Mouse (Mus musculus) T-helper 1 cell (primary cell): Measurements from ENCODE around the gene Hist2h3c1.
"Not testable (repeated sequence)": the region's sequence is repeated elsewhere in the genome, so short reads cannot be mapped to it uniquely, and the experiment has no call there.

Experiments used
- in situ Hi-C: fragments of 300-600 bp; cut with MboI, MseI; formaldehyde crosslinking; loops from one replicate; pipeline ENCODE4 v1.15.1; 2025; ENCODE audit warnings: high pct_unique_total_duplicates

Gene Hist2h3c1

DNA sequence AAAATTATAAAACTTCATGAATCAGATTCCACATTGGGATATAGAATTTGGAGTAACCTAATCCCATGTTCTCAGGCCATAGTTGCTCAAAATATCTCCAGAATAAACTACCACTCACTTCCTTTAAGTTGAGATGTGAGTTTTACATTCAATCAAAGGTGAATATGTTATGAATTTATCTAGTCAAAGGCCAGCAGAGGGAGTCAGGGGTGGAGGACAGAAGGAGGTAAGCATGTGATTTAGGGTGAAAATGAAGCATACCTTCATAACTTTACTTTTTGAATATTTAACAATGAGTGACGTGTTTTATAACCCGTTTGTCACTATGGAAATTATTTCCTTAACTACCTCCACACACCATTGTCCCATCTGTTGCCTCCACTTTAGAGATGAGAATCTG is 11.6 kb upstream of the Hist2h3c1 start:
- in situ Hi-C loops = loop anchor here (5.0 kb wide), 1 partner anchor 58 kb away; no protein-coding TSS in a partner anchor

GRCm38 (mm10) chr3:96235836-96236235 is 10.6 kb upstream of the Hist2h3c1 start:
- in situ Hi-C loops = no loop called here

DNA sequence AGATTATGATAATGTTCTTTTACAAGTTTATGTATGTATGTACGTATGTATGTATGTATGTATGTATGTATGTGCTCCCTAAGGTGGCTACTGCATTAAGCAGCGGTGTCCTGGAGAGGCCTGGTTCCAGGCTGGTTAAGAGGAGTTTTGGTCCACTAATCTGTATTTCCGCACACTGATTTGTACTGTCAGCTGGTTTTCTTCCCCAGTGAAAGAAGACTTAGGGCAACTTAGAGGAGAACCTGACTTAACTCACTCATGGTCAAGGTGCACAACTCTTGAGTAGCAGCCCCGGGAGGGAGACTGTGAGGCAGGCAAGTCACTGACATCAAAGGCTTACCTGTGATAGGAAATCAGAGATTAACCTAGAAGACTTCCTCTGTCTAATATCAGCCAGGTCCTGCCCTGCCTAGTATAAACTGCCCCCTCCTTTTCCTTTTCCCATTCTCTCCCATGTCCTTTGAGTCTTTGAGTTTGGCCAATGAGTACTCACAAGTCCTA is 9.6 kb upstream of the Hist2h3c1 start:
- in situ Hi-C loops = no loop called here

DNA sequence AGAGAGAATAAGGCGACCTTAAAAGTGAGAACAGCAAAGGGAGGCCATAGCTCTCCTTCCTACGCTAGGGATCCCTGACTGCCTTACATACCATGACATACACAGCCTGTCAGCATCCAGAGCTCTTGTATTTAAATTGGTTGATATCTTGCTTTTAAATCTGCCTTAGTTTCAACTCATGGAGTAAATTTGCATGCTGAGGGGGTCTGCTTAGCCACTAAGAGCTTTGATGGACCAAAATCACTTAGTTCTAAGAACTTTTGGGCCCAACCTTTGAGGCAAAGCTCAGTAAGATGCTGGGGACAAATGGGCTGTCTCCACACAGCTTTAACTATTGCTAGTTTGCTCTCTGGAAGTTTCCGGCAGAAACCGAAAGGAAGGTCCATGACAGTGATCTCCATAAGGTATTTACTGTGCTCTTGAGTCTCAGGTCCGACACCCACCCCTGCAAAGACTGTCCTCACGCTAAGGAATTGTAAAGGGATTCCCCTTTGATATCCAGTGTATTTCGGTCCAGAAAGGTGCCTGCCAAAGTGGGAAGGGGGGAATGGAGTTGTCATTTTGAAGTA is 9.1 kb upstream of the Hist2h3c1 start:
- in situ Hi-C loops = no loop called here

DNA sequence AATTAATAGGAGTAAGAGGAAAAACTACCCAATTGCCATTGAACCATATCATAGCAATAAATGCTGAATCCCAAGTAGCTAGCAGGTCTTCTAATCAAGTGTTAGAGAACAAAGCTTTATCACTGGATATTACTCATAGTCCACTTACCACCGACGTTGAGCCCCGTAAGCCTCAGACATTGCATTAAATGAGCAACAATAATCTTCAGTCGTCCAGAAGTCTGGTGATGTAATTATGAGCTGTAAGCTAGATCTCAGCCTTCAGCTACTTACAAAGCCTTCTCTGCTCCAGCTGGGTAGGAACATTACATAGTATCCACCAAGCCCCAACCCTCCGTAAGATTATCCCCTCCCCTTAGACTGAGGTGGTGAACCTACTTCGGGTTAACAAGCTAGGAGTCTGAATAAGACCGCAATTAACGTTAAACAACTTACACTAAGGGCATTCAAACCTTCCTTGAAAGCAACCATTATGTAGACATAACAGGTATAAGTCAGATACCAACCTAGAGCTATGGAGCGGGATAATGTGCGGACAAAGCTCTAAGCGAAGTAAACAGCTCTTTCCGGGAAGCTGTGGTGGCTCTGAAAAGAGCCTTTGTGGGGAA is 8.5 kb upstream of the Hist2h3c1 start:
- in situ Hi-C loops = no loop called here

DNA sequence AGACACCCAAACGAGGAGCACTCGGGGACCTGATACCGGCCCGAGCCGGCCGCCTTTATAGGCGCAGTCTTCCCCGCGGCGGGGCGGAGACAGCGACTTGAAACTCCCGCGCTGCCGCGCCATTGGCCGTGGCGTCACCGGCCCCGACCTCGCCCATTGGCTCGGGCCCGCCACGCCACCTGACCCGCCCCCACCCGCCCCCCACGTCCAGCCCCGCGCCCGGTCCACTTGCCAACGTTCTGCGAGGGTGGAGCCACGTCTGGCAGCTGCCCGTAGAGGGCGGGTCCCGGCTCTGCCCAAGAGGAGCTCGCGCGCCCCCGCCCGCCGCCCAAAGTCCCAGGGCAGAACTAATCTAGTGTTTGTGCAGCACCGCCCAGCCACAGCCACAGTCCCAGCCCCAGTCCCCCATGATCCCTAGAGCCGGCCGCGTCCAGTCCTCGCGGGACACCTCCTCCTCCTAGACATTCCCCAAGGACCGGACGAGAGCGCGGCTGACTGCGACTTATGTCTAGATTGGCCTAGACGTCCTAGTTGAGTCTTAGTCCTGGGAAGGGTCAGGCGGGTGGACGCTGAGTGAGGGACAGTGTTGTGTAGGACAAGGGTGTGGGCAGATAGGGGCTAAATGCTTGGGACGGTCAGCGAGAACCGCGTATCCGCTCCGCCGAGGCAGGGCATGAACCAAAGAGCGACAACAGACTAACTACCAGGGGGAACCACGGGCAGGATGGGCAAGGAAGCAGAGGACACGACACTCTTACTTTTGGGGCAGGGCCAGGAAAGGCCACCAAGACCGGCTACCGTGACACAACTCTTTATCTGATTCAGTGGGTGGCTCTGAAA is 7.3 kb upstream of the Hist2h3c1 start, which contains the start of gene Hist2h3c2:
TSS of gene Hist2h3c2 (minus strand) at position 174 of the 840 bp plus-strand sequence.
- in situ Hi-C loops = not testable (repeated sequence)

DNA sequence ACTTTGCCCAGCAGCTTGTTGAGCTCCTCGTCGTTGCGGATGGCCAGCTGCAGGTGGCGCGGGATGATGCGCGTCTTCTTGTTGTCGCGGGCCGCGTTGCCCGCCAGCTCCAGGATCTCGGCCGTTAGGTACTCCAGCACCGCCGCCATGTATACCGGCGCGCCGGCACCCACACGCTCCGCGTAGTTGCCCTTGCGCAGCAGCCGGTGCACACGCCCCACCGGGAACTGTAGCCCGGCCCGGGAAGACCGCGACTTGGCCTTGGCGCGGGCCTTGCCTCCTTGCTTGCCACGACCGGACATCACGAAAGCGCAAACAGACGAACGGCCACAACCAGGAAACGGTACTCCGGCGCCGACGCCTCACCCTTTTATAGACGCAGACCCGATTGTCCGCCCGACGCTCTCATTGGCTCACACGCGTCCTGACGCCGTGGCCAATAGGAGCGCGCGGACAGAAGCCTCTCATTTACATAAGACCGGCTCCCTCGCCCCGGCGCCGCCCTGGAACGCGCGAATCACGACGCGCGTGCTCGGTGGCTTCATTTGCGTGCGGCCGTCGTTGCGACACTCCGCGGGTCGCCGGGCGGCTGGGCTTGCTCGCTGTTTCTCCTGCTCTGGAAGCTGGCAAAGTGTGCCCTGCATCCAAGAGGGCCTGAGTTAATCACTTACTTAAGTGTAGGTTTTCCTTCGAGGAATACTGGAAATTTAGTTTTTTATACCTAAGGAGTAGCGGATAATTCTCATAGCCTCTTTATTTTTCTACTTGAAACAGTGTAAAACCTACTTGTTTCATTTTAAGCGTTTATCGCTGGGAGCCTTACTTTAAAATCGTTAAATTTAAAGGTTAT is 6.3 kb upstream of the Hist2h3c1 start, which contains the start of gene Hist2h2aa2:
TSS of gene Hist2h2aa2 (minus strand) at position 328 of the 850 bp plus-strand sequence.
- in situ Hi-C loops = not testable (repeated sequence)

- in situ Hi-C loops = no loop called here
These were observed 5.7 kb upstream of the Hist2h3c1 start for GRCm38 (mm10) chr3:96240799-96241197.

- in situ Hi-C loops = no loop called here
These were observed 2.4 kb upstream of the Hist2h3c1 start for GRCm38 (mm10) chr3:96243921-96244572.

GRCm38 (mm10) chr3:96245003-96245886 is 1.2 kb upstream of the Hist2h3c1 start, which contains the start of gene Hist2h2aa1:
Gene Hist2h2aa1, plus strand, starts transcription at chr3:96245497.
- in situ Hi-C loops = not testable (repeated sequence)

- in situ Hi-C loops = not testable (repeated sequence)
These were observed 467 bp upstream of the Hist2h3c1 start for GRCm38 (mm10) chr3:96246018-96246417.

DNA sequence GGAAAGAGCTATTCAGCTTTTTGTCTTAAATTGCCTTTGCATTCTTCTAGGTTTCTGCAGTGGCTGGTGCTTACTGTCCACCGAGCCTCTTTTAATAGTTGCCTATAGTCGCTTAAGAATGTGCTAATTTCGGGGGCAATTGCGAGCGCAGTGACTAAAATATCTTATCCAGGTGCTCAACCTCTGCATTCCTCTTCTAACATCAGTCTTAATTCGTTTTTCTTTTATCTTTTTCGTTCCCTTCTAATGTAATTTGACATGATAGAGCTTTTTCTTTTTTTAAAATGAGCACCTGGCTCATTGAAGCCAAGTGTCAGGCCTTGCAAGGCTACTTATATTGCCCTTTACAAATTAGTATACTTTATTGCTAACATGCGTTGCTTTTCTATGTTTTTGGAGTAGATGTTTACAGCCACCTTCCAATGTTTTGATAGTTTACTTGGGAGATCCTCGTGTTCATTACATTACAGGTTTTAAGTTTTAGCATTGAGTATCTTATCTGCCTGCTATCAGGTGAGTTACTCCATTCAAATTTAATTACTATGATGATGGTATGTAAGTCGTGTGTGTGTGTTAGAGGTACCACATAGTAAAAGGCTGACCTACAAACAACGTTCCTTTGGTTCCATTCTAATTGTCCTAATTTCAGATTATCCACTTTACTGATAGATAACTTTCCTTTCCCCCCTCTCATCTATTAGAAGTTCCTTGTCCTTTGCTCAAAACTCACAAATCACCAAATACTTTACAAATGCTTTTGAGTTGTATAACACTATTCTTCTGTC is 1.1 kb downstream of the Hist2h3c1 start:
- in situ Hi-C loops = no loop called here

GRCm38 (mm10) chr3:96248141-96249033 is 1.9 kb downstream of the Hist2h3c1 start:
- in situ Hi-C loops = no loop called here

DNA sequence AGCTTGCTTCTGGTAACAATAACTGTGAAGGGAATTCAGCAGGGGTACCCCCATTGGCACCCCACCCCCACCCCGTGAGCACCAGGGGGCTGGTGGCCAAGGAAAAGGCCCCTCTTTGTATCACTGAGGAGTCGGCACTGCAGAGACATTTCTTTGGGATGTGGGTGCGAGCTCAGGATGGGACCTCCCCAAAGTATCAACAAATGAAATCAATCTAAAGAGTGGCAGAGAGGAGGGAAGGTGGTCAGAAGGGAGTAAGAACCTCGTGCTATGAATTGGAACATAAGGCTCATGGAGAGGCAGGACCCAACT is 2.5 kb downstream of the Hist2h3c1 start:
- in situ Hi-C loops = no loop called here

DNA sequence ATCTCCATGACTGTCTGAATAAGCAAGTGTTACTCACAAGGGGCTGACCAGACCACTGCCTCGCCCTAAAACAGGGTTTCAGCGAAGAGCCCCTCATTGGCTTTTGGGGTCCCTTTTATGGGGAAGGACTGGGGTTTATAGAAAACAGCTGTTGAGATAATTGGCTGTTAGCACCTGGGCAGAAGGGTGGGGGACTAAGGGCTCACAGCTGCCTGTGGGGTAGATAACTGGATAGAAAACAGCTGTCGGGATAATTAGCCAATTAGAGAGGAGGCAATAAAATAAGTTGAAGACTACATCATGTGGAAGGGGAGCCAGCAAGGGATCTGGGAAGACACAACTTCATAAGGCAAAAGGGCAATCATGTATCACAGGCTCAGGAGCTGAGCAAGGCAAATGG is 4.4 kb downstream of the Hist2h3c1 start:
- in situ Hi-C loops = no loop called here

- in situ Hi-C loops = no loop called here
These were observed 5.3 kb downstream of the Hist2h3c1 start for GRCm38 (mm10) chr3:96251787-96252186.

DNA sequence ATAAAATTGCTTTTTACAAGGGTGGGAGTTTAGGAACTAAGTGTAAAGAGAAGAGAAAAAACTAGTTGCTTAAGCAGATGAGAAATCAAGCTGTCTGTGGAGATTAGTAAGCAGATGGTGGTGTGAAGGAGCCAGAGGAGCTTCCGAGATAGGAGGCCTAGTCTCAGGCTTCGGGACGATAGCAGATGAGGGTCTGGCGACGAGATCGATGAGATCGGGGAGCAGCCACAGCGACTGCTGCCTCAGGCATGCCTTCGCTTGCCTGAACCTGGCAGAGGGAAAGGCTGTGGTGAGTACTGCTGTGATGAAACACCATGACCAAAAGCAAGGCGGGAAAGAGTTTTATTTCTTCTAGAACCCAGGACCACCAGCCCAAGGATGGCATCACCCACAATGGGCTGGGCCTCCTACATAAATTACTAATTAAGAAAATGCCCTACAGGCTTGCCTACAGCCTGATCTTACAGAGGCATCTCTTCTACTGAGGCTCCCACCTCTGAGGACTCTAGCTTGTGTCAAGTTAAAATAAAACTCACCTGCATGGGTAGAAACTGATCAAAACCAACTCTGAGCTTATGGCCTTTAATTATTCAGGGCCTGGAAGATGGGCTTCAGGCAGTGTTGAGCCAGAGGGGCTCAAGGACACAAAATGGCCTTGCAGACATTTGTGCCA is 8.3 kb downstream of the Hist2h3c1 start:
- in situ Hi-C loops = no loop called here
